Mouse (Mus musculus): ENCODE data around the gene Htr2b. TPM values are rescaled to one million over a fixed set of nuclear protein-coding genes. Genes with fewer than 3 reads are reported as not detected.

Gene Htr2b
- polyA plus RNA-seq, 1 experiment = not detected

- TF ChIP-seq CTCF (IDR thresholded peaks at IDR 0.05; ENCODE audit: borderline replicate concordance, extremely low read depth, insufficient read depth, insufficient read length) (no peak), POLR2A (IDR thresholded peaks at IDR 0.05; ENCODE audit: borderline replicate concordance, extremely low read depth, insufficient read depth, insufficient read length, poor library complexity, severe bottlenecking) (no peak)
These were observed 35.8 kb upstream of the Htr2b start for GRCm38 (mm10) chr1:86147557-86147956.

GRCm38 (mm10) chr1:86146293-86146692 lies 34.5 kb upstream of the Htr2b start:
- DNase-seq (ENCODE audit: low read depth) = no peak
- TF ChIP-seq POLR2A (IDR thresholded peaks at IDR 0.05; ENCODE audit: borderline replicate concordance, extremely low read depth, insufficient read depth, insufficient read length, poor library complexity, severe bottlenecking) (no peak), CTCF (IDR thresholded peaks at IDR 0.05; ENCODE audit: borderline replicate concordance, extremely low read depth, insufficient read depth, insufficient read length) (no peak)

More at GRCm38 (mm10) chr1:86147557-86147956, 35.8 kb upstream of the Htr2b start:
- DNase-seq (ENCODE audit: low read depth) = no peak

- TF ChIP-seq CTCF (IDR thresholded peaks at IDR 0.05; ENCODE audit: borderline replicate concordance, extremely low read depth, insufficient read depth, insufficient read length) = peak; percentile 13; the same call in 1 of the 2 replicates
- TF ChIP-seq POLR2A (IDR thresholded peaks at IDR 0.05; ENCODE audit: borderline replicate concordance, extremely low read depth, insufficient read depth, insufficient read length, poor library complexity, severe bottlenecking) = no peak
- no peak for DNase-seq (ENCODE audit: low read depth)
These were observed 32.5 kb upstream of the Htr2b start for GRCm38 (mm10) chr1:86144001-86144944.

- DNase-seq (ENCODE audit: low read depth) = no peak
- no peak for TF ChIP-seq CTCF (IDR thresholded peaks at IDR 0.05; ENCODE audit: borderline replicate concordance, extremely low read depth, insufficient read depth, insufficient read length)
- no peak for TF ChIP-seq POLR2A (IDR thresholded peaks at IDR 0.05; ENCODE audit: borderline replicate concordance, extremely low read depth, insufficient read depth, insufficient read length, poor library complexity, severe bottlenecking)
These were observed 31.4 kb upstream of the Htr2b start for GRCm38 (mm10) chr1:86143165-86143564.

- TF ChIP-seq POLR2A (IDR thresholded peaks at IDR 0.05; ENCODE audit: borderline replicate concordance, extremely low read depth, insufficient read depth, insufficient read length, poor library complexity, severe bottlenecking) (no peak), CTCF (IDR thresholded peaks at IDR 0.05; ENCODE audit: borderline replicate concordance, extremely low read depth, insufficient read depth, insufficient read length) (no peak)
- no peak for DNase-seq (ENCODE audit: low read depth)
These were observed 29.3 kb upstream of the Htr2b start for GRCm38 (mm10) chr1:86141081-86141480.

- no peak for DNase-seq (ENCODE audit: low read depth)
- no peak for TF ChIP-seq POLR2A (IDR thresholded peaks at IDR 0.05; ENCODE audit: borderline replicate concordance, extremely low read depth, insufficient read depth, insufficient read length, poor library complexity, severe bottlenecking)
- TF ChIP-seq CTCF (IDR thresholded peaks at IDR 0.05; ENCODE audit: borderline replicate concordance, extremely low read depth, insufficient read depth, insufficient read length) = no peak
These were observed 23.5 kb upstream of the Htr2b start for GRCm38 (mm10) chr1:86135315-86135714.

- DNase-seq (ENCODE audit: low read depth) = no peak
- TF ChIP-seq CTCF (IDR thresholded peaks at IDR 0.05; ENCODE audit: borderline replicate concordance, extremely low read depth, insufficient read depth, insufficient read length) (no peak), POLR2A (IDR thresholded peaks at IDR 0.05; ENCODE audit: borderline replicate concordance, extremely low read depth, insufficient read depth, insufficient read length, poor library complexity, severe bottlenecking) (no peak)
These were observed 21.6 kb upstream of the Htr2b start, which contains the start of gene Gm21972 for GRCm38 (mm10) chr1:86133337-86133736. TSS of gene Gm21972 (plus strand) at chr1:86133637.

GRCm38 (mm10) chr1:86126036-86126435 lies 14.3 kb upstream of the Htr2b start:
- no peak for DNase-seq (ENCODE audit: low read depth)
- TF ChIP-seq CTCF (IDR thresholded peaks at IDR 0.05; ENCODE audit: borderline replicate concordance, extremely low read depth, insufficient read depth, insufficient read length) (no peak), POLR2A (IDR thresholded peaks at IDR 0.05; ENCODE audit: borderline replicate concordance, extremely low read depth, insufficient read depth, insufficient read length, poor library complexity, severe bottlenecking) (no peak)

GRCm38 (mm10) chr1:86119549-86119948 lies 7.8 kb upstream of the Htr2b start:
- TF ChIP-seq POLR2A (IDR thresholded peaks at IDR 0.05; ENCODE audit: borderline replicate concordance, extremely low read depth, insufficient read depth, insufficient read length, poor library complexity, severe bottlenecking) = no peak
- no peak for TF ChIP-seq CTCF (IDR thresholded peaks at IDR 0.05; ENCODE audit: borderline replicate concordance, extremely low read depth, insufficient read depth, insufficient read length)
- DNase-seq (ENCODE audit: low read depth) = no peak

- no peak for DNase-seq (ENCODE audit: low read depth)
- TF ChIP-seq POLR2A (IDR thresholded peaks at IDR 0.05; ENCODE audit: borderline replicate concordance, extremely low read depth, insufficient read depth, insufficient read length, poor library complexity, severe bottlenecking) (no peak), CTCF (IDR thresholded peaks at IDR 0.05; ENCODE audit: borderline replicate concordance, extremely low read depth, insufficient read depth, insufficient read length) (no peak)
These were observed 2.4 kb upstream of the Htr2b start for GRCm38 (mm10) chr1:86114141-86114540.

DNA sequence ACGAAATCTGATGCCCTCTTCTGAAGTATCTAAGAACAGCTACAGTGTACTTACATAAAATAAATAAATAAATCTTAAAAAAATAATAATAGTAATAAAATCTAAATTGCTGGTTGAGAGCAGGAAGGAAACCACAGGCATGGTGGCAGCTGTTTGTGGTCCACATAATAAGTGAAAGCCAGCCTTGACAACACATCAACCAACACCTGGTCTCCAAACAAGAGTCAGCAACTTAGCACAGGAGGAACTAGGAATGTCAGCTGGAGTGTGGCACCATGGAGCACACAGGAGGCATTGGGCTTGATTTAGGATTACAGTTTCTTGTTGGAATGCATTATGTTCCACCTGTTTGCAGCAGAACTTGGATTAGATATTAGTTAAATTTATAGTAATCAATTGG lies 6.7 kb downstream of the Htr2b start:
- TF ChIP-seq POLR2A (IDR thresholded peaks at IDR 0.05; ENCODE audit: borderline replicate concordance, extremely low read depth, insufficient read depth, insufficient read length, poor library complexity, severe bottlenecking) = no peak

DNA sequence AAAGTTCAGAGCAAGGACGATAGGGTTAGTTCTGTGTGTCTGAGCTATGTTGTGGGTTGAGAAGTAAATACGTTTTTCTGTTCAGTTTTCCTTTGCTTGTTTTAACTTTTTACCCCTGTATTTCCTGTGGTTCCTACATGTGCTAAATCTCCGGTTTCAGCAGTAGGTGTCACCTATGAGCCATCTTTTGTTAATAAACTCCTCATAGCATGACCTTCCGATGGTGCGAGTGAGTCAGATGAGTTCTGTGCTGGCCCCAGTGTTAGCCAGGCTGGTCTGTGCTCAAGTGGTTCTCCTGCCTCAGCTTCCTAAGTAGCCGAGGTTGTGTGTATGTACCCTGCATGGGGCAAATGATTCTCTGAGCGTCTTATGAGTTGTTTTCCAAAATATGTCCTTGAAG lies 17.4 kb downstream of the Htr2b start:
- TF ChIP-seq POLR2A (IDR thresholded peaks at IDR 0.05; ENCODE audit: borderline replicate concordance, extremely low read depth, insufficient read depth, insufficient read length, poor library complexity, severe bottlenecking) (no peak), CTCF (IDR thresholded peaks at IDR 0.05; ENCODE audit: borderline replicate concordance, extremely low read depth, insufficient read depth, insufficient read length) (no peak)
- no peak for DNase-seq (ENCODE audit: low read depth)

More for the DNA sequence above, 6.7 kb downstream of the Htr2b start:
- no peak for DNase-seq (ENCODE audit: low read depth)

Measured in brain, embryonic 14.5 days (tissue).